Mouse (Mus musculus): ENCODE measurements around the gene Sri. TPM values are rescaled to one million over a fixed set of nuclear protein-coding genes. Genes with fewer than 3 reads are reported as not detected.

Sri gene
- polyA plus RNA-seq (2014; fragmentation: Illumina TruSeq; extraction: RNeasy Lipid Tissue Mini Kit (QIAGEN cat#74804); ENCODE audit: low read depth, low replicate concordance), result 182 TPM

DNA sequence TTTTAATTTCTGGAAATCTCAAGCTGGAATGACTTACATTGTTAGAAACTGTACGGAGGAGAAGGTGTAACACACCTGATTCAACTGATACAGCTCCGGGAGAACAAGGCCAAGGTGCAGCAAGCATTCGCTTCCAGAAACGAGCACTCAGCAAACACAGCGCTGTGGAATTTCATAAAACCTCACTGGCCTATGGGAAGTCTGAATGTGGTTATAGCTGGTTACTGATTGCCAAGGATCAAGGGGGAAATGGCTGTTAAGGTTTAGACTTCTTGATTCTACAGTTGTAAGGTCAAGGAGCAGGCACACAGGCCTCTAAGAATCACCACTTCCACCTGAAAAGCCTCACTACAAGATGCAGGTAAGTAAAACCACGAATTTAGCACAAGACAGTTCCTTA, at the start of gene Sri:
Sri (plus strand) TSS at position 224 of the 400 bp plus-strand sequence.

Other genes with a start within 250 kb of the Sri start
- 5.5 TPM for gene Steap4, start 85.6 kb upstream of the Sri start, polyA plus RNA-seq (2014; fragmentation: Illumina TruSeq; extraction: RNeasy Lipid Tissue Mini Kit (QIAGEN cat#74804); ENCODE audit: low read depth, low replicate concordance)